Mouse (Mus musculus) central nervous system, embryonic 11.5 days (tissue): ENCODE data around the gene Rab27a. TPM values are rescaled to one million over a fixed set of nuclear protein-coding genes. Genes with fewer than 3 reads are reported as not detected.

ENCODE experiments used
- polyA plus RNA-seq: library from polyadenylated mRNA; depleted of rRNA; stranded (reverse); fragments of >200 nt; gene quantifications from 2 replicates; pipeline ENCODE4 v1.2.3, GENCODE M21; 2012; rRNA removed

Rab27a gene
- polyA plus RNA-seq = 1.9 and 3.9 TPM in 2 replicates

GRCm38 (mm10) chr9:73044146-73045079, at the start of gene Rab27a:
TSS of gene Rab27a (plus strand) at chr9:73044854.

GRCm38 (mm10) chr9:73040080-73040479, 4.6 kb upstream of the Rab27a start, which contains the start of gene Pigb:
TSS of gene Pigb (minus strand) at chr9:73040378.

GRCm38 (mm10) chr9:73101536-73101935, 56.9 kb downstream of the Rab27a start, which contains the start of gene Khdc3:
TSS of gene Khdc3 (plus strand) at chr9:73101836.

GRCm38 (mm10) chr9:73102181-73102580, 57.5 kb downstream of the Rab27a start, which contains the start of gene Gm20509:
TSS of gene Gm20509 (plus strand) at chr9:73102470.

GRCm38 (mm10) chr9:73112919-73113906, 68.6 kb downstream of the Rab27a start, which contains the start of gene Rsl24d1:
TSS of gene Rsl24d1 (plus strand) at chr9:73113426.

Other genes with a start within 250 kb of the Rab27a start
- 2.8 and 3.4 TPM in 2 replicates for gene Prtg, start 238.0 kb upstream of the Rab27a start, polyA plus RNA-seq
- 8.5 and 12.7 TPM in 2 replicates for gene Pygo1, start 119.2 kb upstream of the Rab27a start, polyA plus RNA-seq
- 1.9 and 2.8 TPM in 2 replicates for gene Dyx1c1, start 86.1 kb upstream of the Rab27a start, polyA plus RNA-seq
- not detected in 2 replicates for gene Gm44503, start 86.0 kb upstream of the Rab27a start, polyA plus RNA-seq
- 16.0 and 18.5 TPM in 2 replicates for gene Ccpg1os, start 59.5 kb upstream of the Rab27a start, polyA plus RNA-seq
- gene Ccpg1, start 59.4 kb upstream of the Rab27a start, polyA plus RNA-seq = 13.7 and 15.1 TPM in 2 replicates
- gene Pigb, start 4.5 kb upstream of the Rab27a start, polyA plus RNA-seq = 9.3 and 18.2 TPM in 2 replicates
- 0.15 TPM in 1 of 2 replicates, not detected in the other for gene Khdc3, start 57.0 kb downstream of the Rab27a start, polyA plus RNA-seq
- not detected in 2 replicates for gene Gm20509, start 57.6 kb downstream of the Rab27a start, polyA plus RNA-seq
- gene Rsl24d1, start 68.6 kb downstream of the Rab27a start, polyA plus RNA-seq = 106 and 132 TPM in 2 replicates